Mouse (Mus musculus) small intestine, adult 2 months (tissue): ENCODE results near the gene Prkar2b. TPM values are rescaled to one million over a fixed set of nuclear protein-coding genes. Genes with fewer than 3 reads are reported as not detected.
A peak's percentile ranks its signal among the peaks of the same experiment; 100 is the strongest.

Experiments
- H3K27ac ChIP-seq: fragments of 200-500 bp; 2 replicates; pipeline ENCODE4 v1.5.1; 2012; ENCODE audit warnings: low read depth, low read length, control low read depth, inconsistent platforms; ENCODE audit not compliant: insufficient read depth
- H3K27me3 ChIP-seq: fragments of 200-500 bp; 2 replicates; pipeline ENCODE4 v1.6.1; 2012; ENCODE audit warnings: mild to moderate bottlenecking, moderate library complexity, low read length, inconsistent platforms; ENCODE audit not compliant: control insufficient read depth, insufficient read depth
- H3K36me3 ChIP-seq: fragments of 200-500 bp; 2 replicates; pipeline ENCODE4 v1.6.1; 2012; ENCODE audit warnings: mild to moderate bottlenecking, low read length, control low read depth, inconsistent platforms; ENCODE audit not compliant: control insufficient read depth, insufficient read depth
- H3K4me1 ChIP-seq: fragments of 200-500 bp; 2 replicates; pipeline ENCODE4 v1.6.1; 2012; ENCODE audit warnings: low read length, inconsistent platforms, mixed read lengths; ENCODE audit not compliant: control insufficient read depth, insufficient read depth, insufficient read length
- H3K4me3 ChIP-seq: fragments of 200-500 bp; 2 replicates; pipeline ENCODE4 v1.5.1; 2012; ENCODE audit warnings: low read depth, mild to moderate bottlenecking, control low read depth, inconsistent platforms, low read length, moderate library complexity
- CTCF ChIP-seq: fragments of 200-500 bp; IDR thresholded peaks from 2 replicates; pipeline ENCODE4 v1.5.1; 2012; ENCODE audit warnings: low read depth, mild to moderate bottlenecking, control low read depth, inconsistent platforms, low read length, moderate library complexity, mixed read lengths; ENCODE audit not compliant: insufficient replicate concordance, insufficient read length; ENCODE audit errors: extremely low read depth
- POLR2A ChIP-seq: fragments of 200-500 bp; IDR thresholded peaks from 2 replicates; pipeline ENCODE4 v1.6.1; 2012; ENCODE audit warnings: low read depth, mild to moderate bottlenecking, control low read depth, inconsistent platforms, low read length, moderate library complexity
- WGBS: fragments of 180-500 bp; shearing (Covaris S2); methylation state at CpG from one replicate; pipeline ENCODE4 v1.1.7; 2018; 5-methylcytosine and 5-hydroxymethylcytosine counted together
- polyA plus RNA-seq: library from polyadenylated mRNA; depleted of rRNA; stranded (reverse); fragments of >200 nt; gene quantifications from 2 replicates; pipeline ENCODE4 v1.2.3, GENCODE M21; 2012

Prkar2b gene
- polyA plus RNA-seq, 1 experiment = 1.4 TPM

DNA sequence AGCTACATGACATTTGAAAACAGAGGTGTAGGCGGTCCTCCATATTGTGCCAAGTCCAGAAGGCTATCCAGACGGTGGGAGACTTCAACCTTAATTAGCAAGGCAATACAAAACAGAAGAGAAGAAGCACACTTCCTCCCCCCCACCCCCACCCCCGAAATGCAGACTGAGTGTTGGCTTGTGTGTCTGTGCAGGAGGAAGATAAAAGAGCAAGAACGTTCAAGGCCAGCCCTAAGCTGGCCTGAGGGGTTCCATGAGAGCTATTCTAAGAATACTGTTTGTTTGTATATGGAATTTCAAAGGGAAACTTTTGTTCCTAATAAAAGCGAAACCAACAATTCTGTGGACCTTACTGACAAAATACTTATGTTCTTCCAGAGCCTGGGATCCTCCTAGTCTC, 23.5 kb upstream of the Prkar2b start:
- no peak overlapping the region for H3K4me3 ChIP-seq
- H3K36me3 ChIP-seq = no peaks in the 10 kb centered on the region
- WGBS = 62% methylated on average over 5 of the region's 5 CpGs
- H3K27me3 ChIP-seq = no peaks in the 10 kb centered on the region
- TF ChIP-seq POLR2A (no peak), CTCF (no peak)
- H3K27ac ChIP-seq = no peak overlapping the region
- no peaks in the 10 kb centered on the region for H3K4me1 ChIP-seq

DNA sequence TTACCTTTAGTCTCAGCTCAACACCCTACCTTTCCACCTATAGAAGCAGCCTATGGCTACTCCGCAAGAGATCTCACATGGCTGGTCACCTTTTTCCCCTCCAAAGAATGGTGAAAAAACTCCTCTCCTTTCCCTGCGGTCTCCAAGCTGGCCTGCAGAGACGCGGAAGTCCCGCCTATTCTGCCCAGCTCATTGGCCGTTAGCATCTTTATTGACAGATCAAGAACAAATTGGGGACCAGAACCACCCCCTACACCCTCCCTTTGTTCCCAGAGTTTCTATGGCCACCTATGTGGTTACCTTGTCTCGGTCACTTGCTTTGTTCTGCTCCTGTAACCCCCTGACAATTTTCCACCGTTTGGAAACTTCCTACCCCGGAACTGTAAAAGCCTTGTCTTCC, 19.6 kb upstream of the Prkar2b start:
- Histone ChIP-seq H3K36me3 (no peaks in the 10 kb centered on the region), H3K4me1 (no peaks in the 10 kb centered on the region), H3K4me3 (no peak overlapping the region), H3K27me3 (no peaks in the 10 kb centered on the region), H3K27ac (no peak overlapping the region)
- TF ChIP-seq POLR2A = no peak
- no peak for TF ChIP-seq CTCF
- WGBS = 82% methylated on average over 9 of the region's 9 CpGs

DNA sequence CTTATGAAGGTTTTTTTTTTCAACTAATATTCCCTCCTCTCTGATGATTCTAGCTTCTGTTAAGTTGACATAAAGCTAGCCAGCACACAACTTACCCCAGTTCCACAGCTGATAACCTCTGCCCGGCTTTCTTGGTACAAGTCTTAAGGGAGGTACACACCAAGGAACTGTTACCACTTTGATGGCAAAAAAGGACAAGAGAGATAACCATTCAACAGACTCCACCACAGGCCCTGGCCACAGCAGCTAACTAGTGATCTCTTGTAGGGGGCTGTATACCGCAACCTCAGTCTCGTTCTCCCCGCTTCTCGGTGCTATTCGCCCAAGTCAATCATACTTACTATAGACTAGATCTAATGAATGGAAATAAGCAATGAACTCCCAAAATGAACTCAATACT, 16.3 kb upstream of the Prkar2b start:
- Histone ChIP-seq H3K4me1 (no peaks in the 10 kb centered on the region), H3K4me3 (no peak overlapping the region), H3K27me3 (no peaks in the 10 kb centered on the region), H3K36me3 (no peaks in the 10 kb centered on the region), H3K27ac (no peak overlapping the region)
- WGBS = 93% methylated on average over 6 of the region's 6 CpGs
- TF ChIP-seq CTCF (no peak), POLR2A (no peak)

DNA sequence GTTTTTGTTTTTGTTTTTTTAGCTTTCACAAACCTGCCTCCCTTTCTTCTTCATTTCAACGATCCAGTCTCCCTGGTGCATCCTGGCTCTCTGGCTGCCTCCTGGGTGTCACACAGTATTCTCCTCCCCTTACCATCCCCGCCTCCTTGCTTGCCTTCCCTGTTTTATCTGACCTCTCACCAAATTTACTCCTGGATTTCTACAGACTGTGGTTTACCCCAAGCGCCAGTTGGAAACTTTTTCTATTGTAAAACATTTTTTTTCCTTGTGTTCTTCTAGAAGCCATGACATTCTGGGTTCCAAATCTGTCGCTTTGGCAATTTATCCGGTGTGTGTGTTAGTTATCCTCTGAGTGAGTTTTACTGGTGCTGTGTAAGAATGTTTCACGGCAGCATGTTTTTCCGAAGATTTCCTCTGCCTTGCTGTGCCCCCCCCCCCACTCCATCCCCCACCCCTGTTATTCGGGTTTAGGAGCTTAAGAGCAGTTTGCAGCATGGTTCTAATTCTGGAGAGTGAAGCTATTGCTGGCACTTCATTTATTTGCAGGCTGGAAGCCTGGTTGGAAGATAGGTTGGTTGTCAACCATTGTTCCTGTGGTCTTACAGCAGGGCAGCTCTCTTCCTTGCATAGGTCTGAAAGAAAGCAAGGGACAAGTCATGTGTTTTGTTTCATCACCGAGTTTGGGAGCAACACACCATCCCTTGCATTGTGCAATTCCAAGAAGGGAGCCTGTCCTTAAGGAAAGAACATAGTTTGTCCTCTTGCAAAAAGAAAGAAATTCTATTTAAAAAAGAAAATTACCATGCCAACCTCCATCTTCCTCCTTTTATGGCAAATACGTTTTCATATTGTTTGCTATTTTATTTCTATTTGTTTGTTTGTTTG, 15.0 kb upstream of the Prkar2b start:
- 73% methylated on average over 10 of the region's 10 CpGs for WGBS
- Histone ChIP-seq H3K36me3 (no peaks in the 10 kb centered on the region), H3K27ac (no peak overlapping the region), H3K4me1 (no peaks in the 10 kb centered on the region), H3K27me3 (no peaks in the 10 kb centered on the region), H3K4me3 (no peak overlapping the region)
- TF ChIP-seq CTCF = no peak
- no peak for TF ChIP-seq POLR2A

DNA sequence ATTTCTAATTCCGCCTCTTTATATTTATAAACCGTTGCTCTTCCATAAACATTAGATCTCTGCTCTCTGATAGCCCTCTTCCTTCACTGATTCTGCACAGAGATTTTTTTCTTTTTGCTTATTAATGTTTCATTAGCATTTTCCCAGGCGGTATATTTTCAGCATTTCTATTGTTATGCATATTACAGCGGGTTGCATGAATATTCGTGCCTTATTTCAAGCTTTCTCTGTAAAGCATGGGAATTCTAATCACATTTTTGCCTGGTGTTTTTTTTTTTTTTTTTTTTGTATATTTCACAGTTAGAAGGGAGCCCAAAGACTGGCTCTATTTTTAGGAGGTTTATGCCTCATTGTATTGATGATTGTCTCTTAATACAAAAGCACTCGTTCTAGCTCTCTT, 13.2 kb upstream of the Prkar2b start:
- no peaks in the 10 kb centered on the region for H3K27me3 ChIP-seq
- H3K36me3 ChIP-seq = no peaks in the 10 kb centered on the region
- no peaks in the 10 kb centered on the region for H3K4me1 ChIP-seq
- no peak overlapping the region for H3K4me3 ChIP-seq
- H3K27ac ChIP-seq = no peak overlapping the region
- no peak for TF ChIP-seq POLR2A
- no peak for TF ChIP-seq CTCF
- 81% methylated on average over 6 of the region's 6 CpGs for WGBS

DNA sequence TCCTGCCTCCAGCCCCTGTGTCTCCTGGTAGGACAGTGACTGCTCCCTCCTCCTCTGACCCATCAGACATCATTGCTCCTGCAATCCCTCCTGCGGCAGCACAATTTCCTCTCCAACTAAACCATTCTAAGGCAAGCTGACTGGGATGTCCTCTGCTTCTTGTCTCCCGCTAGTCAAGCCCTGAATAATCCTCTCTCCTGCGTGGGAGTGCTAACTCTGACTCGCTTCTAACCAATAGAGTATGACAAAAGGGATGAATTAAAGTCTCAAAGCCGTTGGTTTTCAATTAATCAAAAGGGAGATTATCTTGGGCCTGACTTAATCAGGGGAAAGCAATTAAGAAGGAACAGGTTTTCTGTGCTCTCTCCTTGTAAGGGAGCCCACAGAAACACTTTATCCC, 4.9 kb upstream of the Prkar2b start:
- H3K4me1 ChIP-seq = no peaks in the 10 kb centered on the region; the same call in 1 of the 2 replicates
- 63% methylated on average over 5 of the region's 5 CpGs for WGBS
- no peaks in the 10 kb centered on the region for H3K36me3 ChIP-seq
- no peak overlapping the region for H3K4me3 ChIP-seq
- TF ChIP-seq POLR2A = no peak
- no peak for TF ChIP-seq CTCF
- no peaks in the 10 kb centered on the region for H3K27me3 ChIP-seq
- H3K27ac ChIP-seq = no peak overlapping the region

DNA sequence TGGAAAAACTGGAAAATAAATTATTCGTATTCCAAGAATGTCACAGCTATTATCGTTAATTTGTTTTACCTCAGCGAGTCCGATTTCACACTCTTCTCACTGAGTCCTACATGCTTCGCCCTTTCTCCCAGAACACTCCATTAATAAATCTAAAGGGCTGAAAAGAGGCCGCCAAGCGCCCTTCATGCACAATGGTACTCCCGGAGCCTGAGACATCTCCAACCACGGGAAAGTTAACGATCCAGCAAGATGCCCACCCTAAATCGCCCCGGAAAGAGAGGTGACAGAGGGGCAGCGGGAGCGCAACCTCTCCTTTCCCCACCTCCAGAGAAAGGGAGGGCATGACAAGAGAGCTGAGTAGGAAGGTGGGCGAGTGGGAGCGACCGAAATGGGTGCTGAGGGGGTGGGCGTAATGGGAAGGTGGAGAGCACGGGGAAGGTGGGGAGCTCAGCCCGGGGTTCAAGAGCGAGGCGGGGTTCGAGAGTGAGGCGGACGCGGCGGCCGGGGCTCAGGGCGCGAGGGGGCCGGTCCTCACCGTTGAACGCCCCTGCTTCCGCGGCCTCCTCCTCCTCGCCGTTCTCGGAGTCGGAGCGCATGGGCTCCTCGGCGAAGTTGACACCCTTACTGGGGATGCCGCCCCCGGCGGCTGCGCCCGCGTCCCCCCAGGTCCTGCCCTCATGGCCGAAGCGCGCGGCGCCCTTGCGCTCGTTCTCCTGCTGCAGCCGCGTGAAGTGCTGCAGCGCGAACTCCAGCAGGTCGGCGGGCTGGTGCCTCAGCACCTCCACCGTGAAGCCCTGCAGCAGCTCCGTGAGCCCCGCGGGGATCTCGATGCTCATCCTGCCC, 628 bp downstream of the Prkar2b start:
- 2% methylated on average over 61 of the region's 66 CpGs for WGBS

More for the DNA sequence above, 628 bp downstream of the Prkar2b start:
- Histone ChIP-seq H3K27ac (no peak overlapping the region), H3K27me3 (peaks cover 9% of the 10 kb centered on the region), H3K36me3 (no peaks in the 10 kb centered on the region), H3K4me1 (peaks cover 3% of the 10 kb centered on the region), H3K4me3 (peak overlapping the region; percentile 69)
- TF ChIP-seq CTCF (no peak), POLR2A (no peak)
